Mouse (Mus musculus) bone marrow macrophage, adult 2 months (primary cell): ENCODE results near the gene Mbd3l1. TPM values are rescaled to one million over a fixed set of nuclear protein-coding genes. Genes with fewer than 3 reads are reported as not detected.
A peak's percentile ranks its signal among the peaks of the same experiment; 100 is the strongest.

Source experiments
- H3K27ac ChIP-seq: 2 replicates; pipeline ENCODE4 v1.5.1; 2012; ENCODE audit warnings: low read depth, low read length; ENCODE audit not compliant: insufficient read depth
- H3K4me1 ChIP-seq: 2 replicates; pipeline ENCODE4 v1.6.1; 2012; ENCODE audit warnings: low read length; ENCODE audit not compliant: control insufficient read depth, insufficient read depth
- H3K4me3 ChIP-seq: 2 replicates; pipeline ENCODE4 v1.5.1; 2012; ENCODE audit warnings: mild to moderate bottlenecking, low read length, moderate library complexity; ENCODE audit not compliant: insufficient read depth
- CTCF ChIP-seq: IDR thresholded peaks from 2 replicates; pipeline ENCODE4 v1.5.1; 2012; ENCODE audit warnings: low read depth, mild to moderate bottlenecking, low read length, moderate library complexity
- POLR2A ChIP-seq: IDR thresholded peaks from 2 replicates; pipeline ENCODE4 v1.6.1; 2012; ENCODE audit warnings: mild to moderate bottlenecking, low read depth, low read length, borderline replicate concordance
- polyA plus RNA-seq: library from polyadenylated mRNA; stranded (reverse); fragments of >200 nt; gene quantifications from 2 replicates; pipeline ENCODE4 v1.2.4, GENCODE M21; 2012; ENCODE audit not compliant: missing spikeins, insufficient read depth, insufficient read length

Gene Mbd3l1
- not detected in 2 replicates for polyA plus RNA-seq

DNA sequence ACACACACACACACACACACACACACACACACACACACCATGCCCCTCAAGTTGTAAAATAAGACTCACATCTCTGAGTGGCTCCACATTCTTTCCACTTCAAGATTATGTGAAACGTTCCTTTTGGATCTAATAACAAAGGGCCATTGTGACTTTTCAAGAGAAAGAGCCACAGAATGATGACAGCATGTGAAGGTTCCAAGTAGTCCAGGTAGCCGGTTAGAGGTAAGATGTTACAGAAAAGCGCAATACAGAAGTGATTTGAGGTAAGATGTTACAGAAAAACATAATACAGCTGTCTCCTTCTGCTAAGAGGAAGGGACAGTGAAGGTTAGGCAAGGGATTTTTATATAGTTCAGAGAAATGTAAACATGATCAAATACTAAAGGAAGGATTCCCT is at the start of gene Mbd3l1, which contains the start of gene Zfp558:
Mbd3l1 (plus strand) TSS at position 192 of the 400 bp plus-strand sequence.
Zfp558 (minus strand) TSS at position 101 of the 400 bp plus-strand sequence.
- Histone ChIP-seq H3K27ac (no peak within 1 kb of the TSS), H3K4me3 (no peak within 1 kb of the TSS), H3K4me1 (no peaks in the 10 kb centered on the region; the same call in 1 of the 2 replicates)
- TF ChIP-seq POLR2A (no peak), CTCF (no peak)

DNA sequence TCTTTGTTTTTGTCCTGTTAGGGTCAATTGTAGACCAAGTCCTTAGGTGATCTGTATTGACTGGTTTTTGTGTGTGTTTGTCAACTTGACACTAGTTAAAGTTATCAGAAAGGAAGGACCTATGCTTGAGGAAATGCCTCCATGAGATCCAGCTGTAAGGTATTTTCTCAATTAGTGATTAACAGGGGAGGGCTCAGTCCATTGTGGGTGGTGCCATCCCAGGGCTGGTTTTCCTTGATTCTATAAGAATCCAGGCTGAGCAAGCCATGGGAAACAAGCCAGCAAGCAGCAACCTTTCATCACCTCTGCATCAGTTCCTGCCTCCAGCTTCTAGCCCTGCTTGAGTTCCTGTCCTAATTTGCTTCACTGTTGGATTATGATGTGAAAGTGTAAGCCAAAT is 47.8 kb upstream of the Mbd3l1 start, which contains the start of gene Mbd3l2:
Mbd3l2 (plus strand) TSS at position 301 of the 400 bp plus-strand sequence.
- TF ChIP-seq POLR2A (no peak), CTCF (no peak)
- no peak within 1 kb of the TSS for H3K27ac ChIP-seq
- H3K4me1 ChIP-seq: no peaks in the 10 kb centered on the region
- no peak within 1 kb of the TSS for H3K4me3 ChIP-seq

- TF ChIP-seq POLR2A (no peak), CTCF (no peak)
- Histone ChIP-seq H3K4me3 (no peak overlapping the region), H3K27ac (no peak overlapping the region), H3K4me1 (no peaks in the 10 kb centered on the region)
Measured at GRCm38 (mm10) chr9:18431687-18432086, 46.5 kb upstream of the Mbd3l1 start.

DNA sequence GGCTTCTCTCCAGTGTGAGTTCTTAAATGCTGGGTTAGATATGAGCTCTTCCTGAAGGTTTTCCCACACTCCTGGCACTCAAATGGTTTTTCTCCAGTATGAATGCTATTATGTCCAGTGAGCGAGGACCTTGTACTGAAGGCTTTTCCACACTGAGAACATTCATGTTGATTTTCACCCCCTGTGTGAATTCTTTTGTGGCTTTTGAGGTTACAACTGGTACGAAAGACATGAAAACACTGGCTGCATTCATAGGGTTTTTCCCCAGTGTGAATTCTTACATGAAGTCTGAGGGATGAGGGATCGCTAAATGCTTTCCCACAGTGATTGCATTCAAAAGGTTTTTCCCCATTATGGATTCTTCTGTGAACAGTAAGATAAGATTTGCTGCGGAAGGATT is 21.6 kb upstream of the Mbd3l1 start:
- TF ChIP-seq CTCF (no peak), POLR2A (no peak)
- Histone ChIP-seq H3K4me3 (no peak overlapping the region), H3K4me1 (peaks cover 3% of the 10 kb centered on the region), H3K27ac (no peak overlapping the region)

DNA sequence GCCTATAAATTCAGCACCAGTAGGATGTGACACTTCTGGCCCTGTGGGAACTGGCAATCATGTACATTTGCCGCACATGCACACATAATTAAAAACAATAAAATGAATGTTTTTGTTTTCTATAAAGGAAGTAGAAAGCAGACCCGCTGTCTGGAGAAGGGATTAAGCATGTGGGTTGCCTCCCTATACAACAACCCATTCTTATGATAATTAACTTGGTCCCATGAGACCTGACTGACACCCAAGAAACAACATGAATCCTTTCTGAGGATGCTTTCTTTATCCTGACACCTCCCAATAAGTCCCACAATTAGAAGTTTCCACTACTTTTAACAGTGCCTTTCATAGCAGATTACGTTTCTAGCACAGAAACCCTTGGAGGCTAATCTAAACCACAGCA is 10.8 kb upstream of the Mbd3l1 start:
- Histone ChIP-seq H3K4me3 (no peak overlapping the region), H3K4me1 (peaks cover 6% of the 10 kb centered on the region; the same call in 1 of the 2 replicates), H3K27ac (no peak overlapping the region)
- TF ChIP-seq POLR2A (no peak), CTCF (no peak)

- Histone ChIP-seq H3K4me3 (no peak overlapping the region), H3K4me1 (peaks cover 8% of the 10 kb centered on the region), H3K27ac (0 out of 2 replicates have a peak overlapping the region, but pooled peaks have one; percentile 22)
- TF ChIP-seq CTCF (no peak), POLR2A (no peak)
Measured at GRCm38 (mm10) chr9:18468005-18468404, 10.2 kb upstream of the Mbd3l1 start.

DNA sequence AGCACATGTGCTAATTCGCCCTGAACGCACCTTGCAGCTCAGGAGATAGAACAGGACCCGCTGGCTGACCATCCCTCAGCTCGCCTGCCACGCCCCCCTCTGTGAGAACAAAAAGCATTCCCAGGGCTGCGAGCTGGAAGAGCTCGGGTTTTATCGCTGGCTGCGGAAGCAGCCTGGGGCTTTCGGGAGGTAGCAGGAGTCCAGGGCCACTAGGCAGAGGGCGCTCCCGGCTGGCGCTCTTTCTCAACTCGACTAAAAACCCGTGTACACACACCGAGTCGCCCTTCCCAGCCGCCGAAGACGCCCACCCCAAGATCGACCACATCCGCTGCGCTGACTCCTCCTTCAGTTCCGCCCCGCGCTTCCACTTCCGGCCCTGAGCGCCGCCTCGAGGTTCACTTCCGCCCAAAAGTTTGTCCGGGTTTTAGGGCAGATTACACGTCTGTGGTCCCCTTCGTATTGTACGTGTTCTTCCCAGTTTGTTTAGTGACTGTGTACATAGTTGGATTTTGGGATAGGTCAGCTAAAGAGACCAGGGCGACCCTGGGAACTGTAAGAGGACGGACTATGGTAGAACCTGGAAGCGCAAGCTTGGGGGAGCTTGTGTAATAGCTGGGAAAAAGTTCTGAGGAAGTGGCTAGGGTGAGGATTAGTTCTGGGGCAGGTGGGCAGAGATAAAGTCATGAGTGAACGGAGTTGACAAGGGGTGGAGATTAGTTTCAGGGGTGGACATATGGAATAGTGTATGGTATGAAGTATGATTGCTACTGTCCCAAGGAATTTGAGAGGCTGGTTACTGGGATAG is 4.6 kb upstream of the Mbd3l1 start:
- Histone ChIP-seq H3K4me3 (peak overlapping the region; percentile 78), H3K27ac (peak overlapping the region; percentile 82), H3K4me1 (peaks cover 4% of the 10 kb centered on the region)
- TF ChIP-seq CTCF: no peak

DNA sequence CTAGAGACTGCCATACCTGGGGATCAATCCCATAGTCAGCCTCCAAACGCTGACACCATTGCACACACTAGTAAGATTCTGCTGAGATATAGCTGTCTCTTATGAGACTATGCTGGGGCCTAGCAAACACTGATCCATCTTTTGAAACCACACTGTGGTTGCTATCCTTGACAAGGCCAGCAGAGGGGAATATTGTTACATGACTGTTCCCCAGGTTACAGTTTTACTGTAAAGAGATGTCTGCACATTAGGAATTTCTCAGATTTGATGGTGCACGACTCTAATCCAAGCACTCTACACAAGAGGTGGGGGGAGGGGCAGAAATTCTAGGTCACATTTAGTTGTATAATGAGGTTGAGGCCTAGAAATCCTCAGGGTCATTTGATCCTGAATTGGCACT is 29.9 kb downstream of the Mbd3l1 start:
- TF ChIP-seq CTCF (no peak), POLR2A (no peak)
- no peak overlapping the region for H3K27ac ChIP-seq
- no peaks in the 10 kb centered on the region for H3K4me1 ChIP-seq
- H3K4me3 ChIP-seq: no peak overlapping the region

Other genes with a start within 250 kb of the Mbd3l1 start
- 52.3 and 66.3 TPM in 2 replicates for gene Chordc1, start 186.2 kb upstream of the Mbd3l1 start, polyA plus RNA-seq
- gene Naalad2, start 75.4 kb upstream of the Mbd3l1 start, polyA plus RNA-seq: not detected in 2 replicates
- gene Ubtfl1, start 73.9 kb upstream of the Mbd3l1 start, polyA plus RNA-seq: 0.24 and 0.41 TPM in 2 replicates
- gene Mbd3l2, start 47.7 kb upstream of the Mbd3l1 start, polyA plus RNA-seq: not detected in 2 replicates
- 0.69 and 1.4 TPM in 2 replicates for gene Zfp558, start 91 bp upstream of the Mbd3l1 start, polyA plus RNA-seq
- not detected in 2 replicates for gene Muc16, start 196.2 kb downstream of the Mbd3l1 start, polyA plus RNA-seq